Mouse (Mus musculus) kidney, postnatal 0 days (tissue): ENCODE results near the gene Sik1. TPM values are rescaled to one million over a fixed set of nuclear protein-coding genes. Genes with fewer than 3 reads are reported as not detected.
A peak's percentile ranks its signal among the peaks of the same experiment; 100 is the strongest.

Source experiments
- ATAC-seq: fragments of 200-750 bp; cut with Nextera tagmentation; replicated peaks from 2 replicates; pipeline ENCODE4 v1.8.0; 2017; ENCODE audit warnings: low read depth, moderate number of reproducible peaks, moderate TSS enrichment, moderate library complexity; ENCODE audit not compliant: low FRiP score
- DNase-seq: peaks from one replicate; pipeline ENCODE4 v3.0.0-alpha.2; 2016; ENCODE audit warnings: low spot score
- H3K27ac ChIP-seq: fragments of 300-500 bp; sonication (generic); 2 replicates; pipeline ENCODE4 v1.5.1; 2014; ENCODE audit warnings: mild to moderate bottlenecking
- H3K27me3 ChIP-seq: fragments of 300-500 bp; sonication (generic); 2 replicates; pipeline ENCODE4 v1.6.1; 2014; ENCODE audit warnings: low read length, mixed read lengths; ENCODE audit not compliant: insufficient read depth
- H3K36me3 ChIP-seq: fragments of 300-500 bp; sonication (generic); 2 replicates; pipeline ENCODE4 v1.6.1; 2014; ENCODE audit warnings: low read length, mixed read lengths; ENCODE audit not compliant: insufficient read depth
- H3K4me1 ChIP-seq: fragments of 300-500 bp; sonication (generic); replicated peaks from 2 replicates; pipeline ENCODE4 v1.6.1; 2014; ENCODE audit warnings: antibody characterized with exemption, low read length, mixed read lengths; ENCODE audit not compliant: insufficient read depth
- H3K4me2 ChIP-seq: fragments of 300-500 bp; sonication (generic); 2 replicates; pipeline ENCODE4 v1.6.1; 2014; ENCODE audit warnings: mild to moderate bottlenecking, low read length, moderate library complexity, mixed read lengths
- H3K4me3 ChIP-seq: fragments of 300-500 bp; sonication (generic); replicated peaks from 2 replicates; pipeline ENCODE4 v1.5.1; 2014; ENCODE audit warnings: low read depth, low read length
- H3K9ac ChIP-seq: fragments of 300-500 bp; sonication (generic); 2 replicates; pipeline ENCODE4 v1.6.1; 2014; ENCODE audit warnings: low read depth, low read length
- H3K9me3 ChIP-seq: fragments of 300-500 bp; sonication (generic); replicated peaks from 2 replicates; pipeline ENCODE4 v1.6.1; 2016; ENCODE audit warnings: low read length, inconsistent platforms, mixed read lengths
- CTCF ChIP-seq: IDR thresholded peaks from 2 replicates; pipeline ENCODE4 v1.5.1; 2016; ENCODE audit warnings: antibody characterized with exemption, low read depth, mild to moderate bottlenecking, moderate library complexity
- WGBS: fragments of 180-500 bp; shearing (Covaris S2); extraction: QIAGEN DNeasy Blood & Tissue Kit; methylation state at CpG from one replicate; pipeline ENCODE4 v1.1.7; 2014; 5-methylcytosine and 5-hydroxymethylcytosine counted together
- polyA plus RNA-seq: library from polyadenylated mRNA; unstranded; fragments of >200 nt; fragmentation: Nextera tagmentation; extraction: Ambion mirVana; gene quantifications from 2 replicates; pipeline ENCODE4 v1.2.1, GENCODE M21; 2015

Sik1 gene
- 15.4 and 17.2 TPM in 2 replicates for polyA plus RNA-seq

DNA sequence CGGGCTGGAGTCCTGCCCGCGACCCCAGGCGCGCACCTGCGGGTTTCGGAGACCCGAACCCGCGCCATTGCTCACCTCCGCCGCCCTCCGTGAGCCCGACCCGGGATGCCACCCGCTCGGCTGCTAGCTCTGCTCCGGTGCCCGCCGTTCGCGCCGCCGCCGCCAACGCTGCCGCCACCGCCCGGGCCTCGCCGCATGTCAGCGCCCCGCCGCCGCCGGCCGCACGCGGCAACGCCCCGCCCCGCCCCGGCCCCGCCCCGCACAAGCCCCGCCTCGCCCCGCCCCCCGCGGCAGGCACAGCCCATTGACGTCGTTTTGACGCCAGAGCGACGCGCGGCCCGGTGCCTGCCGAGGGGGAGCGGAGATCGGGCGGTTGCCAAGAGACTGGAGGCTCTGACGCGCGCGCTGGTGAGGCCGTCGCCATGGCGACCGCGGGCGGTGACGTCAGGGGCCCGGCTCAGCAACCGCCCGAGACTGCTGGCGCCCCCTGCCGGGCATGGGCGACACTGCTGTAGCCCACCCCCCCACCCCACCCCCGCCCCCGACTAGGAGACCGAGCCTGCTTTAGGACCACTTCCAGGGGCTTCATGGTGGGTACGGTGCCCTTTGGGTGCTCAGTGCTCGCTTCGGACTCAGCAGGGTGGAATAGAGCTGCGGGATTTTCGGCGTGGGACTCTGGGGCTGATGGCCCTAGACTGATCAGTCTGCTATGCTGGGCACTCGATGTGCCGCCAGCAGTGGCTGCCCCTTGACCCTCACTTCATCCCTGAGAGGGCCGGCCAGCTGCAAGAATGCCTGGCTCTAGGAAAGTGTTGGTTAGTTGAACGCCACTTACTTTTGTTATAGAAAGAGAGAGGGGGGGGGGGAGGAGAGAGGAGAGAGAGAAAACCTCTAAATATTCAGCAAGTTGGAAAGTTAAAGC, at the start of gene Sik1:
Gene Sik1 (minus strand): TSS at position 208 of the 922 bp plus-strand sequence.
- TF ChIP-seq CTCF, result peak; percentile 67
- WGBS, result under 1% methylated on average over 85 of the region's 92 CpGs
- peak; percentile 91 for ATAC-seq

DNA sequence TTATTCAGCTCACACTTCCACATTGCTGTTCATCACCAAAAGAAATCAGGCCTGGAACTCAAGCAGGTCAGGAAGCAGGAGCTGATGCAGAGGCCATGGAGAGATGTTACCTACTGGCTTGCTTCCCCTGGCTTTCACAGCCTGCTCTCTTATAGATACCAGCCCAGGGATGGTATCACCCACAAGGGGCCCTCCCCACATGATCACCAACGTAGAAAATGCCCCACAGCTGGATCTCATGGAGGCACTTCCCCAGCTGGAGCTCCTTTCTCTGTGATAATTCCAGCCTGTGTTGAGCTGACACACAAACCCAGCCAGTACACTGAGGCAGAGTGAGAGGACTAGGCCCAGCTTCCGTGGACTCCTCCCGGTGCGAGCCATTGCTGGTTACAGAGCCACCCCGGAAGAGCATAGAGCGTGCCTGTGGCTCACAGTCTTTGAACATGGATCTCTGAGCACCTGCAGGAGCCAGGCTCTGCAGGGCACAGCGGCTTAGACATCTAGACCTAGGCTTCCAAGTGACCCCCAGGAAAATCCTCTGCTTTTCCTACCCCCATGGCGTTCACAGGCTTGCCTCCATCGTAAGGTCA, 49.7 kb upstream of the Sik1 start:
- 87% methylated on average over 9 of the region's 9 CpGs for WGBS

More for the DNA sequence above, at the start of gene Sik1:
- Histone ChIP-seq H3K9ac (peak within 1 kb of the TSS; percentile 95), H3K4me2 (peak within 1 kb of the TSS; percentile 70), H3K4me3 (peak within 1 kb of the TSS; percentile 94), H3K36me3 (peaks cover 3% of the 10 kb centered on the region), H3K4me1 (peaks cover 27% of the 10 kb centered on the region), H3K9me3 (no peaks in the 10 kb centered on the region), H3K27me3 (no peaks in the 10 kb centered on the region), H3K27ac (peak within 1 kb of the TSS; percentile 92)
- DNase-seq, result peak; percentile 99

DNA sequence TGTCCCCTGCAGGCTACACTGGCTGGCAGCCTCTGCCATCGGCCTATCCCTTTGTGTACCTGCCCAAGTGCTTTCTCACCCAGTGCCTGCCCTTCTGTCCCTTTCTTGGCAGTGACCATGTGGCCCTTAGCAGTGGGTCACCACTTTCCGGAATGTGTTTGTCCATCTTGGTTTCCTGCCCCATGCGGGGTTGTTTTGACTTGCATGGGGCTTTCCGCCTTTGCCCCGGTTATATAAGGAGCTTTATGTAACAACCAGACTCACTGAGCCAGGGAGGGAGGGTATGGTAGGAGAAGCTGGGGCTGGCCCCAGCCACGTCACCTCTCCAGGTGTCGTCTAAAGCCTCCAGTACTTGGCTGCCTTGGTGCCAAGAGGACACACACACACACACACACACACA, 48.4 kb upstream of the Sik1 start:
- H3K4me2 ChIP-seq, result no peak overlapping the region
- no peaks in the 10 kb centered on the region for H3K27me3 ChIP-seq
- no peak for DNase-seq
- H3K36me3 ChIP-seq, result no peaks in the 10 kb centered on the region
- WGBS, result 86% methylated on average over 7 of the region's 7 CpGs
- no peaks in the 10 kb centered on the region for H3K9me3 ChIP-seq
- no peak overlapping the region for H3K4me3 ChIP-seq
- TF ChIP-seq CTCF, result no peak
- no peak for ATAC-seq
- H3K9ac ChIP-seq, result no peak overlapping the region
- 0 out of 2 replicates have a peak, but pooled peaks cover 2% of the 10 kb centered on the region for H3K4me1 ChIP-seq
- H3K27ac ChIP-seq, result no peak overlapping the region

More for the DNA sequence above, 49.7 kb upstream of the Sik1 start:
- ATAC-seq (no peak), DNase-seq (no peak)
- H3K4me1 ChIP-seq, result 0 out of 2 replicates have a peak, but pooled peaks cover 2% of the 10 kb centered on the region
- no peaks in the 10 kb centered on the region for H3K36me3 ChIP-seq
- peak overlapping the region; percentile 18; the same call in 1 of the 2 replicates for H3K9ac ChIP-seq
- no peaks in the 10 kb centered on the region for H3K9me3 ChIP-seq
- no peak for TF ChIP-seq CTCF
- no peak overlapping the region for H3K4me3 ChIP-seq
- H3K27ac ChIP-seq, result peak overlapping the region; percentile 82
- H3K27me3 ChIP-seq, result no peaks in the 10 kb centered on the region
- no peak overlapping the region for H3K4me2 ChIP-seq

DNA sequence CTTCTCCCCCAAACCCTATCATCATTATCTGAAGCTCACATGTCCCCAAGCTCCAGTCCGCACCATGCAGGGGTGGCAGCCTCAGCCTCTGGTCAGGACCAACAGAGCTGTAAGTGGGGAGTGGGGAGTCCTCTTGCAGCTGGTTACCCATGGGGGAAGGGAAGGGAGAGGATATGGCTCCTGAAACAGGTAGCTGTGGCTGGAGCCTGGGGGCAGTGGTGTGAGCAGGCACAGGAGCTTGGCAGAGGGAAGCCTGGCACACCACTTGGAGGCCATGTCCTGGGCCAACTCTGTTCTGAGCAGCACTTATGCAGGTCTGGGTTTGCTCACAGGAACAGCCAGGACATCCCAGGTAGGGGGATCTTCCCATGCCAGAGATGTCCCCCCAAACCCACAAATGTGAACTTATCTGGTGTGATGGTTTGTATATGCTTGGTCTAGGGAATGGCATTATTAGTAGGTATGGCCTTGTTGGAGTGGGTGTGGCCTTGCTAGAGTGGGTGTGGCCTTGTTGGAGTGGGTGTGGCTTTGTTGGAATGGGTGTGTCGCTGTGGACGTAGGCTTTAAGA, 47.1 kb upstream of the Sik1 start:
- H3K4me1 ChIP-seq, result 0 out of 2 replicates have a peak, but pooled peaks cover 2% of the 10 kb centered on the region
- ATAC-seq, result no peak
- H3K9me3 ChIP-seq, result no peaks in the 10 kb centered on the region
- DNase-seq, result no peak
- WGBS, result 74% methylated on average over 3 of the region's 3 CpGs
- H3K27me3 ChIP-seq, result no peaks in the 10 kb centered on the region
- H3K4me3 ChIP-seq, result no peak overlapping the region
- no peak for TF ChIP-seq CTCF
- H3K9ac ChIP-seq, result no peak overlapping the region
- H3K4me2 ChIP-seq, result no peak overlapping the region
- H3K27ac ChIP-seq, result no peak overlapping the region
- no peaks in the 10 kb centered on the region for H3K36me3 ChIP-seq

DNA sequence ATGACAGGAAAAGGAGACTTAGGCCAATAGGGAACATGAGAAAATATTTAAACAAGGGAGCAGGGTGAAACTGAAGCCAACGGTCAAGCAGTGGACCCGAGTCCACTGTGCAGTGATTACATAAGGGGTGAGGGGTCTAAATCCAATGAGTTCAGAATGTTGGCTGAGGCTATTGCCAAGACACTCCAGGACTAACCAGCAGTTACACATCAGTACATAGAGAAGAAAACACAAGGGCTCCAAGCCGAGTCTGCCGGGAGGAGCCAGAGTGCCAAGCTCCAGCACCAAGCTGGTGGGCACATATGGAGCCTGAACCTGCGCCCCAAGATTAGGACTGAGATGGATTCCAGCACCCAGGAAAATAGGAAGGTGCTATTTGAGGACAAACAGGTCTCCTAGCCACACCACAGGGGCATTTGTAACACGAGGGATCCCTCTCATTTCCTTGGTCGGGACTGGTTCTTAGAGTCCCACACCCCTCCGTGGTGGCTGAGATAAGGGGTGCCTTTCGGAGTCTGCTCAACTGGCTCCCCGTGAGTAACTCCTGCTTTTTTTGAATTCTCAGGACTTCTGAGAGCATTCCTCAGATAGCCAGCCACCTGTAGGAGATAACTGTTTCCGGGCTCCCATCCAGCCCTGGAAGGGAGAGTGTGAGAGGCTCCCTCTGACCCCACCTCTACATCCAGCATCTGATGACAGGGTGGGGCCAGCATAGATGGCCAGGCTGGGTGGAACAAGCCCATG, 46.0 kb upstream of the Sik1 start:
- H3K4me2 ChIP-seq, result no peak overlapping the region
- 0 out of 2 replicates have a peak, but pooled peaks cover 2% of the 10 kb centered on the region for H3K4me1 ChIP-seq
- H3K27ac ChIP-seq, result 0 out of 2 replicates have a peak overlapping the region, but pooled peaks have one; percentile 31
- no peak for TF ChIP-seq CTCF
- no peak overlapping the region for H3K9ac ChIP-seq
- DNase-seq (peak; percentile 71), ATAC-seq (peak; percentile 77)
- H3K4me3 ChIP-seq, result no peak overlapping the region
- no peaks in the 10 kb centered on the region for H3K36me3 ChIP-seq
- WGBS, result 59% methylated on average over 11 of the region's 11 CpGs
- no peaks in the 10 kb centered on the region for H3K9me3 ChIP-seq
- H3K27me3 ChIP-seq, result no peaks in the 10 kb centered on the region

DNA sequence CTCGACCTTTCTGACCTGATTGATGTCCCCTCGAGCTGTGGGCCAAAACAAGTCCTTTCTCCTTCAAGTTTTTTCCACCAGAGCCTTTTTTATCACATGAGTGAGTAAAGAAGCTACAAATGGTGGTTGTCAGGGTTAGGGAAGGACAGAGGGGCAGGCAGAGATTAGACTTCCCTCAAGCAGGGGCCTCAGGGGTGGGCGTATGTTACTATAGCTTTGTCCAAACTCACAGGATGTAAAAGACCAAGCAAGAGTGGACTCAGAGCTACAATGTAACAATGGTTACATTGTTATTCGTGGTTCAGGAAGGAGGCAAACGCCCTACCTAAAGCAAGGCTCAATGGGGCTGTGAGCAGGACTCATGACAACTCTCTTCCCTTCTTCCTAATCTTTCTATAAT, 43.3 kb upstream of the Sik1 start:
- Histone ChIP-seq H3K4me1 (no peaks in the 10 kb centered on the region), H3K27me3 (no peaks in the 10 kb centered on the region), H3K9ac (no peak overlapping the region), H3K36me3 (no peaks in the 10 kb centered on the region), H3K4me2 (no peak overlapping the region), H3K9me3 (no peaks in the 10 kb centered on the region), H3K27ac (no peak overlapping the region), H3K4me3 (no peak overlapping the region)
- DNase-seq (no peak), ATAC-seq (no peak)
- TF ChIP-seq CTCF, result no peak
- WGBS, result 64% methylated on average over 5 of the region's 5 CpGs
